Mouse (Mus musculus) splenic B cell, adult 2 months (primary cell): ENCODE results near the gene Cbarp.

Source experiments
- DNase-seq: peaks from one replicate; pipeline ENCODE4 v3.0.0-alpha.2; 2011; ENCODE audit warnings: low read depth, low spot score
- H3K27me3 ChIP-seq: 2 replicates; pipeline ENCODE4 v1.6.1; 2012; ENCODE audit warnings: mild to moderate bottlenecking, low read length, moderate library complexity, mixed read lengths; ENCODE audit not compliant: control insufficient read depth, poor library complexity, insufficient read depth, severe bottlenecking
- H3K36me3 ChIP-seq: 2 replicates; pipeline ENCODE4 v1.6.1; 2012; ENCODE audit warnings: mild to moderate bottlenecking, low read length, moderate library complexity, mixed read lengths; ENCODE audit not compliant: control insufficient read depth, poor library complexity, insufficient read depth, severe bottlenecking

Gene Cbarp

DNA sequence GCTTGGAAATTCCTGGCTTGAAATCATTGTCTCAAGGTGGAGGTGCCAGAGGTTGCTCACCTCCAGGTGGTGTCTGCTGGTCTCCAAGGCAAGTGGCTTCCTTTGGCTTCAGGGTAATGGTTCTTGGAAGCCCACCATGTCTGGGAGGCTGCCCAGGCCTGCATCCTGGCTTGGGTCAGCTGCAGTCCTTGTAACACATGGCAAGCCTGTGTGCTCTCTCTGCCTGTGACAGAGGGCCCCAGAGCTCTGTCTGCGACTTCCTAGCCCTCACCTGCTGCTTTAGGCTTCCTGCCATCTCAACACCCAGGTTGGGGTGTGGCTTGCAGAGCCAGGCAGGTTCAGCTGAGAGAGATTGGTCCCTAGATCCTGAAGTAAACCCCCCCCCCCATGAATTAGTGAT, 22.9 kb downstream of the Cbarp start:
- Histone ChIP-seq H3K36me3 (peaks cover 2% of the 10 kb centered on the region), H3K27me3 (no peaks in the 10 kb centered on the region)
- no peak for DNase-seq

DNA sequence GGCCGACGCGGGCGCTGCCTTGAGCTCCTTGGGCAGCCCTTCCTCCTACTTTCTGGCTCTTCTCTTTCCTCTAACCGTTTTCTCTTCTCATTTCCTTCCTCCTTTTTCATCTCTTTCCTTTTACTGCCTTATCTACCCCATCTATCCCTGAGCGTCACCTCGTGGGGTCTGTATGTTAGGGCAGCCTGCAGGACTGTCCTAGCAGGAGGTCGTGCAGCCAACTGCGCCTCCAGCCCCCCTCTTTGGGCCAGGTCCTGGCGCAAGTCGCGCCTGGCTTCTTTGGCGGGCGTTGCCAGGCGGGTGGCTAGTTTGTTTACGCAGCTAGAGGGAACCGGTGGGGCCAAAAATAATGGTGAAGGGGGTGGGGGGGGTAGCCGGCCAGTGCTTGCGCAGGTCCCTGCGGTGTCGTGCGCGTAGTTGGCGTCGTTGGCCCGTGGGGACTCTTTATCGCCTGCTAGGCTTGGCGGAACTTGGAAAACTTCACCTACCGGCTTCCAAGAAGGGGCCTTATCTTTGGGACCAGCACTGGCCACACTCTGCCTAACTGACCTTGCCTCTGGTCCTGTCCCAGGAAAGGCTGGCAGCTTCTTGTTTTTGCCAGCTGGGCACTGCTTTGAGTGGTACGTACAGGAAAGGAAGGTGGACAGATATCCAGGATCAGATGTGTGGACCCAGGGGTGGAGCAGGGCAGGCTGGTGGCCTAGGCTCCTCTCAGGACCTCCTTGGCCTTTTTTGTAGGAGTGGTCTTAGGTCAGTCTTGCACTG, 23.5 kb downstream of the Cbarp start:
- peak; percentile 53 for DNase-seq
- Histone ChIP-seq H3K36me3 (peaks cover 2% of the 10 kb centered on the region), H3K27me3 (no peaks in the 10 kb centered on the region)

DNA sequence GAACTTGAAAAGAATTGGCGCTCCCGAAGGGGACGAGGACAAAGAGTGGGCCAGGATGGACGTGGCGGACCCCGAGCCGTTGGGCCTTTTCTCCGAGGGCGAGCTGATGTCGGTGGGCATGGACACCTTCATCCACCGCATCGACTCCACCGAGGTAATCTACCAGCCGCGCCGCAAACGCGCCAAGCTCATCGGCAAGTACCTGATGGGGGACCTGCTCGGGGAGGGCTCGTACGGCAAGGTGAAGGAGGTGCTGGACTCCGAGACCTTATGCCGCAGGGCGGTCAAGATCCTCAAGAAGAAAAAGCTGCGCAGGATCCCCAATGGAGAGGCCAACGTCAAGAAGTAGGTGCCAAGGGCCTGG, 24.1 kb downstream of the Cbarp start:
- H3K36me3 ChIP-seq, result peaks cover 2% of the 10 kb centered on the region
- no peak for DNase-seq
- H3K27me3 ChIP-seq, result no peaks in the 10 kb centered on the region

DNA sequence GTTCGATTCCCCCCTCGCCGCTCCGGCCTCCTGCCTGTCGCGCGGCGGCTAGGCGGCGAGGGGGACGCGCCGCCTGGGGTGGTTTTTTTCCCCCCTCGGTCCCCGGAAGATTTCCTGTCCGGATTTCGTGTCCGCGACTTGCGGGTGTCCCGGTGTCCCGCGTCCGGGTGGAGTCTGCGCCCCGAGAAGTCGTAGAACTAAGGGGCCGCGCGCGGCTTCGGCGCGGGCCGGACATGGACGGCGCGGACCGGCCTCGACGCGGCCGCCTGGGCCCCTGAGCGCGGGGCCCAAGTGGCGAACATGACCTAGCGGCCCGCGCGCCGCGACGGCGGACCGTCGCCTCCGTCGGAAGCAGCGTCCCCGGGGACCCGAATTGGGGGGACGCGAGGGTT, 24.7 kb downstream of the Cbarp start:
- no peaks in the 10 kb centered on the region for H3K27me3 ChIP-seq
- H3K36me3 ChIP-seq, result peaks cover 2% of the 10 kb centered on the region
- DNase-seq, result no peak

DNA sequence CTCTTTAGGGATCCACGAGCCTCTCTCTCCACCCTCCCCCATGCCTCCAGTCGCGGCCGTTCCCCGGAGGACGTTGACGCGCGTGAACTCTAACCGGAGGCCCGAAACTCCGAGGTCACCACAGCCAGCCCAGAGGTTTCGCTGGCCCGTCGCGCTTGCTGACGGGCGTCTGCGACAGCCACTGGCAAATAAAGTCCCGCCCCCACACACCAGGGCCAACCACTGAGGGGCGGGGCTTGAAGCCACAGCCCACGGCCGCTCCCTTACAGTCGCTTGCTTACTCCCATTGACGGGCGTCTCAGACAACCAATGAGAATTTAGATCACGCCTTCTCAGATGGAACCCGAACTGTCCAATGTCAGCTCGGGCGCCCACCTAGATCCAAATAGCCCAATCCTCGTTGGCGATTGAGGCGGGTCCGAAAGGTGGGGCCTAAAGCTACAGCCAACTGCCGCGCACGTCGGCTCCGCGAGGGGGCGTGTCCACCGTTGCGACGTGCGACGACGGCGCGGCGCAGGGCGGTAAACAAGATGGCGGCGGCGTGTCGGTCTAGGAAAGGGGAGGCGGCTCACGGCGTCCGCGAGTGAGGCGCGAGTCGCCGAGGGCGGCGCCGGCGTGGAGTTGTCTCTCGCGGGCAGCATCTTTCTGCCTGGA, 25.2 kb downstream of the Cbarp start, which contains the start of gene Stk11:
Gene Stk11, plus strand, starts transcription at position 514 of the 654 bp plus-strand sequence.
- DNase-seq, result peak; percentile 100
- Histone ChIP-seq H3K27me3 (no peaks in the 10 kb centered on the region), H3K36me3 (peaks cover 2% of the 10 kb centered on the region)

DNA sequence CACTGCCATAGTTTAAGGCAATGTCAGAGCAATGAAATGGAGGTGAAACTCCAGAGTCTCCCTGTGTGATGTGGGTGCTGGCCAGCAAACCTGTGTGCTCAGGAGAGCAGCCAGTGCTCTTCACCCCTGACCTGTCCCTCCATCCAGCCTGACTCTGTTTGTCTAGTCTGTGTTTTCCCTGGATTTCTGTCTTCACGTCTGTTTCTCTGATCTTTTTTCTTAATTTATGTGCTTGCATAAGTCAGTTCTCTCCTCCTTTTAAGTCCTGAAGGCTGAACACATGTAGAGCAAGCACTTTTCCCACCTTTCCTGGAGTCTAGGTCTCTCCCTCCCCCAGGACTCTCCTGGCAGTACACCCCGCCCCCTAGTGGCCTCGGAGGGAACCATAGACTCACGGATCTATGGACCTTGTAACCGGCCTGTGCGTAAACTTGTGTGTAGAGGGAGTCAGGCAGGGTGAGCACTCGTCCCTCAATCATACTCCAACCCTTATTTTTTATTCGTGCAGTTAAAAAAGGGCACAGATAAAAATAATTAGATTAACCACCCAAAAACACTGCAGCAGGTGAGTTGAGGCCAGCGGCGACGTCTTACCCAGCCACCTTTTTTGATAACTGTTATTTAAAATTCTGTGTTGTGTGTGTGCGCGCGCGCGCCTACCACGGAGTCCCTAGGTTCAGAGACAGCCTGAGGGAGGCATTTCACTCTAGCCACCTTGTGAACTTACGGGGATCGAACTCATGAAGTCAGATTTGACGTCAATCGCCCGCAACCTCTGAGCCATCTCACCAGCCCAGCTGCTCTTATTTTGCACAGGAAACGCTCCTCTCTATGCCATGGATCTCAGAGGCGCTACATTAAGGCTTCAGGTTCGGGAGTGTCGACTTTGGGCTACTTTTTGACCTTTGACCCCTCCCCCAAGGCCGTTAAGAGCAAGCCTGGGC, 26.0 kb downstream of the Cbarp start:
- peak; percentile 90 for DNase-seq
- H3K36me3 ChIP-seq, result peaks cover under 1% of the 10 kb centered on the region; the same call in 1 of the 2 replicates
- no peaks in the 10 kb centered on the region for H3K27me3 ChIP-seq

DNA sequence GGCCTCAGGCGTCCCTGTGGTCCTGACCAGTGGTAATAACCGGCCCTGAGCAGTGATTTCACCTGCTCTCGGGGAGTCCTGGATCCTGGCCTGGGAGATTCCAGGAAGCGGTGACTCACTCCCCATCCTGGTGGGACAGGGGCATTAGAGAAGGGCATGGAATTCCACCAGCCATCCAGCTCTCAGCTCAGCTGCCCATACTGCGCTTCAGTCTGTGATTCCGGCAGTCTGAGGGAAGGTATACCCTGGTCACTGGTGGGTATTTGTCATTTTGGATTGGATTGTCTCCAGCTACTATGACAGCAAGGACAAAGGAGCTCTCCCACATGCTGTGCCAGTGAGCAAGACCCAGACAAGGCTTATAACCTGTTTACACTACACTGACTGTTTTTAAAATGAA, 33.0 kb downstream of the Cbarp start:
- DNase-seq, result no peak
- Histone ChIP-seq H3K36me3 (no peaks in the 10 kb centered on the region), H3K27me3 (no peaks in the 10 kb centered on the region)

DNA sequence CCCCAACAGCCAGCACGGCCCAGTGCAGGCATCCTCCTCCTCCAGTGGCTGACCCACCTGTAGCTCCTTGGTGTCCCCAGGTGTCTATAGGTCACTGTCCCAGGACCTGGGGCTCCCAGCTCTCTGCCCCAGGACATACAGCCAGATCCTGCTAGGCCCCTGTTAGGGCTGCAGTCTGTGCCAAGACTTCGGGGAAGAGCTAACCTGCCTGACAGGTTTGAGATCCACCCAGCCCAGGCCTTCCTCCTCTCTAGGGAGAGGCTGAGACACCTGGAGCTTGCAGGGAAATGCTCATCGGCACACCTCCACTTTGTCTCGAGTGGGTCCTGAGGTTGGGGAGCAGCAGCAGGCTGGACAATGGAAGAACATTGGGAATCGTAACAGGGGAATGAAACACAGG, 34.7 kb downstream of the Cbarp start:
- no peak for DNase-seq
- Histone ChIP-seq H3K27me3 (no peaks in the 10 kb centered on the region), H3K36me3 (no peaks in the 10 kb centered on the region)

DNA sequence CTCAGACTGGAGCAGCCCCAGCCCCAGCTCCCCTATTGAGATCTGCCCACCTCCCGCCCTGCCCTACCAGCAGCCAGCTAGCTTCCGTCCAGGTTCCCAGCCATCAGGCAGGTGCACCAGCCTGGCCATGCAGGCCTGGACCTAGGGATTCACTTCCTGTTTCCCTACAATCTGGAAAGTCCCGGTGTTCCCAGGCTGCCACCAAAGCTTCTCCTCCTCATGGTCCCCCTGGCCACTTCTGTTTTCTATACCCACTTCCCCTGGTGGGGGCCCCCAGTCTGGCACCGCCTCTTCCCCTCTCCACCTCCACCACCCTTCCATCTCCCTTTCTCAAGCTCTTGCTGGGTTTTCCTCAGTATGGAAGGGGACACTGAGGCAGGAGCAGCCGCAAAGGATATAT, 35.2 kb downstream of the Cbarp start, which contains the start of gene Sbno2:
Gene Sbno2, minus strand, starts transcription at position 112 of the 400 bp plus-strand sequence.
- peak; percentile 71 for DNase-seq
- no peaks in the 10 kb centered on the region for H3K27me3 ChIP-seq
- H3K36me3 ChIP-seq, result no peaks in the 10 kb centered on the region

DNA sequence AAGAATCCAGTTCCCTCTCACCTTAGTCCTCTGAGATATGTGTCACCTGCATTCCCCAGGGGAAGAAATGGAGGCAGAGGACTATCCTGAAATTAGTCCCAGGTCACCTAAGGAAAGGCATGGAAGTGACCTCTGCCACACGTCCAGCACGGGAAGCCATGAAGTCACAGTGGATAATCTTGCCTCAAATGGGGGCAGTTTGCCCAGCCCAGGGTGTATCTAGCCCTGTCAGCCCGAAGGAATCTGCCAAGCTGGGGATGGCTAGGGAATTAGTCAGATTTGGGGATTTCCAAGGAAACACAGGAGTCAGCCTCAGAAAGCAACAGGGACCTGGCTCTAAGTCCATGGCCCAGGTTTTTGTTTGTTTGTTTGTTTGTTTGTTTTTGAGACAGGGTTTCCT, 36.5 kb downstream of the Cbarp start:
- Histone ChIP-seq H3K36me3 (no peaks in the 10 kb centered on the region), H3K27me3 (no peaks in the 10 kb centered on the region)
- no peak for DNase-seq

DNA sequence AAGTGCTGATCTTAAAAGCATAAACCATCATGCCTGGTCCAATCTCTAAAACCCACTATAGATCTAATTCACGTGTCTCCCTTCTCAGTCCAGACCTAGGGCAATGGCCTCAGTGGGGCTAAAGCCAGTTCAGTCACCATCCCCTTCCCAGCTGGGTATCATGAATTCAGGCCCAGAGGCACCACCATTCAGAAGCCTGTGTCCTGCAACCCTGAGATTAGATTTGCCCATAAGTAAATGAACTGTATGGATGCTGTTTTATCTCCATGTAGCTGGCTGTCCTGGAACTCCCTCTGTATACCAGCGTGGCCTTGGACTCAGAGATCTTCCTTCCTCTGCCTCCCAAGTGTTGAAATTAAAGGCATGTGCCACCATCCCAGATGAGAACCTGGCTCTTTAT, 37.6 kb downstream of the Cbarp start:
- no peaks in the 10 kb centered on the region for H3K36me3 ChIP-seq
- no peaks in the 10 kb centered on the region for H3K27me3 ChIP-seq
- no peak for DNase-seq

DNA sequence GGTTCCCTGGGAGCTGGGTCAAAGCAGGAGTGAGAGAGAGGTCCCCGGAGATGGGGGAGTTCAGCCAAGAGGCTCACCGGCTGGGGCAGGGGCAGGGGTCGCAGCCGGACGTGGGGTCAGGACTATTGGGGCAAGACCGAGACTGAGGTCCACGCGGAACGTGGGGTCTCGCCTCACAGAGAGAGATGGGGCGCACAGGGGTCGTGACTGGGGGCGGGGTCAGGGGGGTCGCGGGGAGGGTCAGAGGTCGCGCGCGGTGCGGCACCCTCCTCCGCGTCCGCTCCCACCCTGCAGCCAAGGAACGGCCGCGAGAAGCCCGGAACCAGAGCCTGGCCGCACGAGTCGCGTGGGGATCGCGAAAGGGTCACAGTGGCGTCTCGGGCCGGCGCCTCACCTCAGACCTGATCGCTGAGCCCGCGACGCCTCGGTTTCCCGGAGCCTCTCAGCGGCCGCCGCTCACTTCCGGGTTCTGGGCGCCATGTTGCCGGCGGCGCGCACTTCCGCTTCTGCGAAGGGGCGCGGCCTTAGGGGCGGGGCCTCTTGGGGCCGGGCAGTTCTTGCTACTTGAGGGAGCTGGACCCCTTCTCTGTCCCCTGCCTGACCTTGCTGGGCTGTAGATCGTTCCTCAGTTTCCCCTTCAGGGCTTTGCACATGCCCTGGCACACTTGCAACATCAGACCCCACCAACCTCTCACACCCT, 38.3 kb downstream of the Cbarp start:
- H3K36me3 ChIP-seq, result no peaks in the 10 kb centered on the region
- H3K27me3 ChIP-seq, result no peaks in the 10 kb centered on the region
- DNase-seq, result peak; percentile 91

DNA sequence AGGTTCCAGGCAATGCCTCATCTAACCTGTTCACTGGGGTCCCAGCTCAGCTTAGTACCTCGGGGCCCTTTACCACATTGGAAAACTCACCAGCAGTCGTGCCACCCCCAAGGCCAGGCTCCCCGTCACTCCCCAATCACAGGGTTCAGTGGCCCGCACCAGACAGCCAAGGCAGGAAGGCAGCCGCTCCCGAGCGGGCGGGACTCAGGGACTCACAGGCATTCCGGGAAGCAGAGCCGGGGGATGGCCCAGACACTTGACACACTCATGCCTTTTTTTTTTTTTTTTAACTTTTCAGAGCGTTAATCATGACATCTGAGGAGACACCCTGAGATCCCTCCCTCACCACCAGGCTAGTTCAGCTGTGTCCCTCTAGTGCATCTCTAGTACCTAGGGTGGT, 39.7 kb downstream of the Cbarp start:
- no peaks in the 10 kb centered on the region for H3K27me3 ChIP-seq
- no peak for DNase-seq
- H3K36me3 ChIP-seq, result no peaks in the 10 kb centered on the region

DNA sequence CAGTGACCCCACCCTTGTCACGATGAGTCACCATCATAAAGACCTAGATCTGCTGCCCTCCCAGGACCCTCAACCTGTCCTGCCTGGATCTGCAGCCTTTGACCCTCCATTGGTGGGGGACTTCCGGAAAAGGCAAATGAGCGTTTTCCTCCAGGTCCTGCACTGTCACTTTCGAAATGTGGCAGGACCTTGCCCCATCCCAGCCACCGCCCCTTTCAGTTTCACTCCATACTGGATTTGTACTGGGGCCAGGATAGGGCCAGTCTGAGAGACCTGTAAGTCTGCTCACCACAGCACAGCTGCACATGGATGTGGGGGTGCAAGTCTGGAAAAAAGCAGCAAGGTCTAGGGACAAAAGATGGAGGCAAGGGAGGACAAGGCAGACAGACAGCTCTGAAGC, 42.0 kb downstream of the Cbarp start:
- H3K27me3 ChIP-seq, result no peaks in the 10 kb centered on the region
- H3K36me3 ChIP-seq, result no peaks in the 10 kb centered on the region
- no peak for DNase-seq
